Mouse (Mus musculus): ENCODE measurements around the gene Faim. TPM values are rescaled to one million over a fixed set of nuclear protein-coding genes. Genes with fewer than 3 reads are reported as not detected.

Gene Faim
- total RNA-seq (2021) = 10 to 100 TPM; 29.8 to 36.6 TPM
- long read RNA-seq, experiment 1, transcript Faim-202 (6 exons, 803 nt) = major isoform, 24 of 52 reads
- long read RNA-seq, experiment 1, transcript Faim-201 (5 exons, 1,019 nt) = minor isoform, 14 of 52 reads
- long read RNA-seq, experiment 1, partial matches to known transcripts = 12 of 52 reads
- long read RNA-seq, experiment 1, other reads (novel, unspliced or antisense) = 2 of 52 reads
- long read RNA-seq, experiment 2, transcript Faim-202 (6 exons, 803 nt) = major isoform, 23 of 35 reads
- long read RNA-seq, experiment 2, partial matches to known transcripts = 8 of 35 reads
- long read RNA-seq, experiment 2, other reads (novel, unspliced or antisense) = 2 of 35 reads

DNA sequence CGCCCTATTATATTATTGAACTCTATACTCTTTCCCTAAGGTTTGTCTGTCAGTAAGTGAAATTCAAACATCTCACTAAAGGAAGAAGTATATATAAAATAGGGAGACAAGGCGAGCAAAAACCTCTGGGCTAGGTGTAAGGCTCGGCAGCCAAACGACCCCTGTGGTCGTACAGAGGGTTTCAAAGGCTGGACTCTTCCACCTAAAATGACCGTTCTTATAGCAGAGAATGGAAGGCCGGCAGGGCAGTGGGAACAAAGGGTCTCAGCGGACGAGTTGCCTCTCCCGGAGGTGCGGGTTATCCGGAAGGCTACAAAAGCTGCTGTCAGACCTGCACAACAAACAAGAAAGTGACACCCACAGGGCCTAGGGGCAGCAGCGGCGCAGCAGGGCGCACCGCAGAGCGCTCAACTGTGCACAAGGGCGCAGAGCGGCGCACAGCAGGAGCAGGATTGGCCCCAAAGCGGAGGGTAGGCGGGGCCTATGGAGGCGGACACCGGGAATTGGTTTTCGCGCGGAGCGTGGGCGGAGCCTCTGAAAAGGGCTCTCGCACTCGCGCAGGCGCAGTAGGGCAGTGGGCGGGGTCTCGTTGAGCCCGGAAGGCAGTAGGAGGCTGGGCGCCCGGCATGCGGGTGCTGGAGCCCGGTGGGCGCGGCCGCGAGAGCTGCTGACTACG is at the start of gene Faim:
Gene Faim, plus strand, starts transcription at position 574 of the 676 bp plus-strand sequence.
- intact Hi-C loops (cut with DNase I) = loop anchor here (10.0 kb wide), 1 partner anchor 259 kb away; the partner anchor contains the start of gene Cep70
- peak; percentile 100 for DNase-seq (ENCODE audit: low spot score in 2 of 2)

DNA sequence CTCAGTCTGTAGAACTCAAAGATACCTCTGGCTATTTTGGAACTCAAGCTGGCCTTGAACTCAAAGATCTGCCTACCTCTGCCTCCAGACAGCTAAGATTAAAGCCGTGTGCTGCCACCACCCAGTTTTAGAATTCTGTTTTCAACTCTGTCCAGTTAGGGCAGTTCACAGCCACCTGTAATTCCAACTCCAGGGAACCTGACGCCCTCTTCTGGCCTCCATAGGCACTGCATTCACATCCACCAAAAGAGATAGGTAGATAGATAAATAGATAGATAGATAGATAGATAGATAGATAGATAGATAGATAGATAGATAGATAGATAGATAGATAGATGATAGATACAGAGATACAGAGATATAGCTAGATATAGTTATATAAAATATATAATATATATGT is 46.9 kb upstream of the Faim start:
- intact Hi-C loops (cut with DNase I) = loop anchor here (5.0 kb wide), 1 partner anchor 292 kb away; no protein-coding TSS in a partner anchor
- no peak for DNase-seq (ENCODE audit: low spot score in 2 of 2)

DNA sequence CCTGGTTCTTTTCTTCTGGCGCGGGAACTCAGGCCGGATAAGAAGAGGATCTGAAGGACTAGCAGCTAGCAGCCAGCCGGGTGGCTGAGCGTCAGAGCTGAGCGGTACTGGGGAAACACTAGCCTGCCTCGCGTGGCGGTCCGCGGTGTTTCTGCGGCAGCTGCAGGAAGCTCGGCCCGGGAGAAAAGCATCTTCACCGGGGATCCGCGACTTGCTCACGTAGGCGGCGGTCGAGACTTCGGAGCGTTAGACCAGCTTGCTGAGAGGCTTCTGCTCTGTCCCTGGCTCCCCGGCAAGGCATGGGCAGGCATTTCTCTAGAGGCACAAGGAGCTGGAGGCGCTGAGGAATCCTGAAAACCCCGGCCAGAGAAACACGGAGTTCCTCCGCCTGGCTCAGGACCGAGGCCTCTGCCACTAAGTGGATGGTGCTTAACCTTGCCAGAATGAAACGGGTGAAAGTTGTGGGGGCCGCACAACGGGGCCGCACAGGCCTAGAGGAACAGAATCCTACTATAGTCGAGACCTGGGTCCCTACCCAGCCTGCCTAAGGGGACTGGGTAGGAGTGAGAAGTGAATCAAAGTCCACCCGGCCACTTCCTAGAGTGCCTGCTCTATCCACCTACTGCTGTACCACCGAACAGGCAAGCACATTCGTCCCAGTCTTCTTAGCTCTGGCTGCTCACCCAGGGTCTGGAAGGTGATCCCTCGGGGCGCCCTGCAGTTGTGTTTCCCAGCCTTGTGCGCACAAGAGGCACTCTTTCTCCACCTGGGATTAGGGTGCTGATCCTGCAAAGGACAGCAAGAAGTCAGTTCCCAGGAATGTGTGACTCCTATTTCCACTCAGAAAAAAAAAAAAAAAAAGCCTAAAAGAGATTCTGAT is 33.8 kb upstream of the Faim start:
- DNase-seq (ENCODE audit: low spot score in 2 of 2) = peak; percentile 30 to 58
- intact Hi-C loops (cut with DNase I) = loop anchor here (10.0 kb wide), 1 partner anchor 338 kb away; no protein-coding TSS in a partner anchor

DNA sequence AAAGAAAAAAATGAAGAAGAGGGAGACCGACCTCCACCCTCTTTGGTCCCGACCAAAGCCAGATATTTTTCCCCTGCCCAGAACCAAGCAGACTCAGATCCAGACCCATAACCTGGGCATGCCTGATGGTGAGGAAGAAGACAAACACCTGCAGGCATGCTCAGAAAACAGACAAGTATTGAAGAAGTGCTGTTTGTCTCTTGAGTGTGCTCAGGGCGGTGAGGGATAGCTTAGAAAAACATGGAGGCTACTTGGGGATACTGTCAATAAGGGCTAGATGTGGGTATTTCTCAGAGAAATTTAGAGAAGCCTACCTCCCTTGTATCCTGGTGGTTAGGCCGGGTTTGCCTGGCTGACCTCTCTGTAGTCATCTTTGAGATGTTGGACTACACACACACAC is 32.9 kb upstream of the Faim start:
- intact Hi-C loops (cut with DNase I) = loop anchor here (10.0 kb wide), 1 partner anchor 338 kb away; no protein-coding TSS in a partner anchor

DNA sequence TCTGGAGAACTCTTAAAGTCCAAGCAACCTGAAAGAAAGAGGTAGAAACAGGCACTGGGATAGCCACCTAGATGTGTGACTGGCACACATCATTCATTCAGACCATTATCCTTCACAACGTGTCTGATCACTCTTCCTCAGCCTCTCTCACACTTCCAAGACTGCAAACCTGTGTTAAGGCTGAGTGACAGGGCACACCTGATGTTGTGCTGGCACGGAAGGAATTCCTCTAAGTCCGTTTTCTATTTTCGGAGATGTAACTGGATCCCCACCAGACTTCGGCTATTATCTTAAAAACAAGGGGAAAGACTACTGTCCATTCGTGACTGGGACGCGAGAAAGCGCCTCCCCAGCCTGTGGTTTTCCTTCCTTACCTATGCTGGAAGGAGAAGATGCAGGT is 32.3 kb upstream of the Faim start:
- no peak for DNase-seq (ENCODE audit: low spot score in 2 of 2)
- intact Hi-C loops (cut with DNase I) = loop anchor here (10.0 kb wide), 1 partner anchor 339 kb away; no protein-coding TSS in a partner anchor

More for the DNA sequence above, 32.9 kb upstream of the Faim start:
- no peak for DNase-seq (ENCODE audit: low spot score in 2 of 2)

DNA sequence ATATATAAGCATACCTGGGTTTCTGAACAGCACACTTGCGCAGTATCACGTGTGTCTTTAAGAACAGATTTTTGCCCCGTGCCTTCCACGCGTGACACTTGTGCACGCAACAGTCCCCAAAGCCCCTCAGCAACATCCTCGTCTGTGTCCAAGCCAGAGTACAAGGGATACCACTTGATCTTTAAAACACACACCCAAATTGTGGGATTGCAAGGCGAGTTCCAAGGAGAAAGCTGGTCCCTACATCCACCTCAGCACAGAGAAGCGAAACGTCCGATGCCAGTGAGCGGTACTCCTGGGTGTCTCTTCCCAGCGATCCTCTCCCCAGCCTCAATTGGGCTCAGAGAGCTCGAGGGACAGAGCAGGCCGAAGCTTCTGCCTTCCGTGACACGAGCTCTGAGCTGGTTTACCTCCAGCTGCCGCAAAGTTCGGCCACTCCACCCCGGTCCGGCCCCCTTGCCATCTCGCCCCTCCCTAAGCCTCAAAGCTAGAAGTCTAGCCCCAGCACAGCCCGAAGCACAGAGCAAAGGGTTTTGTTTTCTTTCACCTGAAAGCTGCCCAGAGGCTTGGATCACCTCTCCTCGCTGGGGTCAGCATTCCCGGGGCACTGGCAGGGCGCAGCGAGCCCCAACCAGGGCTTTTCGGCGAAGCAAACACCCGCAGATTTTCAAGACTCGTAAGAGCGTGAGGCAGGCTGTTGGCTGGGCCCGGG is 31.6 kb upstream of the Faim start:
- no peak for DNase-seq (ENCODE audit: low spot score in 2 of 2)
- intact Hi-C loops (cut with DNase I) = loop anchor here (5.0 to 10.0 kb wide), 2 partner anchors 340 to 918 kb away; no protein-coding TSS in a partner anchor

DNA sequence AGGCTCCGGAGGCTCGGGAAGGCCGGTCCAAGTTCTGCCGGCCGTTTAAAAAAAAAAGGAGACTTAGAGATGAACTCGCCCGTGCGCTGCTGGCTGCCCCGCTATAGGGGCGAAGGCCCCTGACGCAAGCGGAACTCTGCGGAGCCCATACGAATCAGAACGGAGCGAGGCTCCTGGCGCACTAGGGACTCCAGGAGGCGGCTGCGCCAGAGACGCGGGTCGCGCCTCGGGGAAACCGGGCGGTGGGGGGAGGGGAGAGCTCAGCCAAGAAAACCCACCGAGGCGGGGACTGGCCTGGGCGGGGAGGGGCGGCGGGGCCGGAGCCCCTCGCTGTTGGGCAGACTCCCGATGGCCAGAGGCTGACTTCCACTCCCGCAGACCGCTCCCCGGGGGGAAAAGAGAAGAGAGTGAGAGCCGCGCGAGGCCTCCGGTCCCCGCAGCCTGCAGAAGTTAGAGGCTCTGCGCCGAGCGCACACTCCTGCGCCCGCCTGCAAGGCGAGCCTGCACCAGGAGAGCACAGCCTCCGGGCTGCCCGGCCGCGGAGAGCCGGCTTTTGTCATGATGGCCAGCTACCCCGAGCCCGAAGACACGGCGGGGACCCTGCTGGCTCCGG is 31.0 kb upstream of the Faim start, which contains the start of gene Foxl2:
Gene Foxl2, plus strand, starts transcription at position 186 of the 613 bp plus-strand sequence.
- intact Hi-C loops (cut with DNase I) = loop anchor here (5.0 to 10.0 kb wide), 2 partner anchors 340 to 917 kb away; no protein-coding TSS in a partner anchor
- no peak for DNase-seq (ENCODE audit: low spot score in 2 of 2)

DNA sequence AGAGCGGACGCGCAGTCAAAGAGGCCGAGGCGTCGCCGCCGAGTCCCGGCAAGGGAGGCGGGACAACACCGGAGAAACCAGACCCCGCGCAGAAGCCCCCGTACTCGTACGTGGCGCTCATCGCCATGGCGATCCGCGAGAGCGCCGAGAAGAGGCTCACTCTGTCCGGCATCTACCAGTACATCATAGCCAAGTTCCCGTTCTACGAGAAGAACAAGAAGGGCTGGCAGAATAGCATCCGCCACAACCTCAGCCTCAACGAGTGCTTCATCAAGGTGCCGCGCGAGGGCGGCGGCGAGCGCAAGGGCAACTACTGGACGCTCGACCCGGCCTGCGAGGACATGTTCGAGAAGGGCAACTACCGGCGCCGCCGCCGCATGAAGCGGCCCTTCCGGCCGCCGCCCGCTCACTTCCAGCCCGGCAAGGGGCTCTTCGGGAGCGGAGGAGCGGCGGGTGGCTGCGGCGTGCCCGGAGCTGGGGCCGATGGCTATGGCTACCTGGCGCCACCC is 30.4 kb upstream of the Faim start:
- intact Hi-C loops (cut with DNase I) = loop anchor here (5.0 to 10.0 kb wide), 2 partner anchors 341 to 917 kb away; no protein-coding TSS in a partner anchor
- DNase-seq (ENCODE audit: low spot score in 2 of 2) = no peak

DNA sequence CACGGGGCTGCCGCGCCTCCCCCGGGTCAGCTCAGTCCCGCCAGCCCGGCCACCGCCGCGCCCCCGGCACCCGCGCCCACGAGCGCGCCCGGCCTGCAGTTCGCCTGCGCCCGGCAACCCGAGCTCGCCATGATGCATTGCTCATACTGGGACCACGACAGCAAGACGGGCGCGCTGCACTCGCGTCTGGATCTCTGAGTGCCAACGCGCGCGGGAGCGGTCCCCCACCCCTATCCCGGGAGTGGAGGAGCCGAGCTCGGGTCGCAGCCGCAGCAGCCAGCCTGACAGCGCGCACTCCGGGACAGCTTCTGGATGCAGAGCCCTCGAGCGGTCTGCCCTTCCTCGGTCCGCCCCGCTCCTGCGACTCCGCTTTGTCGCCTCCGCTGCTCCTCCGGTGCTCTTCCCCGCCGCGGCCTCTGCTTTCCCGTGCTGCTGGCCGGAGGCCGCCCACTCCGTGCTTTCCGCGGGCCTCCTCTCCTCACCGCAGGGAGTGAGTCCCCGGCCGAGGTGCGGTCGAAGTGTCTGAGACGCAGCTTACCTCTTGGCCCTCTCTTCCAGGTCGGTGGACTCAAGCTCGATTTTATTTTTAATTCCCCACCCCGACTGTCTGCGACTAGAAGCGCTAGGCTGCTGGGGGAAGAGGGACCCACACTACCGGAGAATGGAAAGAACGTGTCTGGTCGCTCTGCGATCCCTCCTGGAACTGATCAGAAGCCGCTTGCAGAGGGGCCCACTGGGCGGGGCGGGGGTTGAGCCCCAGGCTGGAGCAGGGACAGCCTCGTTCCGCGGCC is 29.4 kb upstream of the Faim start:
- DNase-seq (ENCODE audit: low spot score in 2 of 2) = no peak
- intact Hi-C loops (cut with DNase I) = loop anchor here (5.0 to 10.0 kb wide), 2 partner anchors 342 to 916 kb away; no protein-coding TSS in a partner anchor

DNA sequence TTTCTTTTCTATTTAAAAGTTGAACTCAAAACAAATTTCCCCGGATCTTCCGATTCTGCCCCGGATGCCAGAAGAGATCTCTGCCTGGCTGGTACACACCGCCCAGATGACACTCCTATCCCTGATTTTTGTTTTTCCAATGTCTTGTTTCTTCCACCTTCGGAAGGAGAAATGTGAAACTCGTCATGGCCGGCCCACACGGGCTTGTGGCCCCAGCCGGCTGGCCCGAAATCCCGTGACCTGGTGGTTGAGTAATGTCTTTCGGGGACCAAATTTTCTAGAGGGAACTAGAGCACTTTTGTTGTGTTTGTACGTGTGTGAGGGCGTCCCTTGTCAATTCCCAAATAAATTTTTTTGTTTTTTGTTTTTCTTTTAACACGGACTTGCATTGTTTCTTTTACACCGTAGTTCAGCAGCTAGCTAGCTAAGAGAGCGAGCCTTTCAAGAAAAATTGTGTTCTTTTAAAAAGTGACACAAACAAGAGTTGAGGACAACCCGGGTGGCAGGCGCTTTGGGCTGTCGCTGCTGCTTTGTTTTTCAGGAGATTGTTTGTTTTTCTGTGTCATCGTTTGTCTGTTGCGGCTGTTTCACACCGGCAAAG is 28.3 kb upstream of the Faim start:
- intact Hi-C loops (cut with DNase I) = loop anchor here (5.0 to 10.0 kb wide), 2 partner anchors 343 to 914 kb away; no protein-coding TSS in a partner anchor
- no peak for DNase-seq (ENCODE audit: low spot score in 2 of 2)

DNA sequence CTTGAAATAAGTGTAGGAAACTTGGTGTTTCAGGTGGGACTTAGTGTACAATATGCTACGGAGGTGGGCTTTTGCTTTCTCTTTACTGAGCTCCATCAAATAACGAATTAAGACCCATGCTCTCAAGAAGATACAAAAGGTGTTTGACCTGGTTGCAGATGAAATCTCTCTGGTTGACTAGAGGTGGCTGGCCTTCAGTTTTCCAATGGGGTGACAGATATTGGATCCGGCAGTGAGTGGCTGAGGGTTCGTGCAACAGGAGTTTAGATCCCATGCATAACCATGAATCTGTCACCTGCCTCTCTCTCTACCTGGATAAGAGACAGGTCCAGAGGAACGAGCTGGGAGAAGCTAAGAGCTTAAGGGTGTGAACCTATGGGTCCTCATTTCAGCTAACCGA is 27.5 kb upstream of the Faim start:
- DNase-seq (ENCODE audit: low spot score in 2 of 2) = no peak
- intact Hi-C loops (cut with DNase I) = loop anchor here (5.0 to 10.0 kb wide), 2 partner anchors 344 to 914 kb away; no protein-coding TSS in a partner anchor

DNA sequence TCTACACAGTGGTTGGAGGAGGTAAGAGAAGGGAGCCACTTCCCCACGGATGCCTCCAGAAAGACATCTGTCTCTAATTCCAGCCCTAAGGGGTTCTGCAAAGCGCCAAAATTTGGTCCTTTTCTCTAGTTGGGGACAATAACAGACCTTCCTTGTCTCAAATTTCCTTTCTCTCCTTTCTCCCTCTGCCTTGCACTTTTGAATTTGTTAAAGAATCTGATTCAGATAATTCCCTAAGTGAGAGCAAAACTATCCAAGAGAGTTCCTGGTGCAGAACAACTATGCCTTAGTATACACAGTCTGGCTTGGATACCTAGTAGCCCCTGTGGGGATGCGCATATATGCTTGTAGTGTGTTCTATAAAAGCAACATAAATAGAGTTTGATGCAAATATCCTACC is 26.3 kb upstream of the Faim start:
- intact Hi-C loops (cut with DNase I) = loop anchor here (5.0 to 10.0 kb wide), 3 partner anchors 313 to 912 kb away; no protein-coding TSS in a partner anchor
- DNase-seq (ENCODE audit: low spot score in 2 of 2) = no peak

DNA sequence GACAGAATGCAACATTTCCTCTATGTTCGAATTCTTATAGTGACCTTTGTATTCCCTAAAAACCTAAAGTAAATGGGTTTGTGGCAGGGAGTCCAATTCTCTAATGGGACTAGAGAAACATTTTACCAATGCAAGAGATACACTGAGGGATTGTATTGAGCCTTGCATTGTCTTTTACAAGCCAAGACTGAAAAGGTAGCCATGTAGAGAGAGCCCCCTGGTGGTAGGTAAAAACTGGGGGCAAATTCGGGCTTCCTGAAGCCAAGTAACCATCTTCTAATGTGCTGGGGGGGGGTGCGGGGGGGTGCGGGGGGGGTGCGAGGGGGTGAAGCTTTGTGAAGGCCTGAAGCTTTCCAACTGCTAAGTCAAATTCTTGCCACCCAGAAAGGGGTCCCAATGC is 25.8 kb upstream of the Faim start:
- no peak for DNase-seq (ENCODE audit: low spot score in 2 of 2)
- intact Hi-C loops (cut with DNase I) = loop anchor here (5.0 kb wide), 1 partner anchor 313 kb away; no protein-coding TSS in a partner anchor

DNA sequence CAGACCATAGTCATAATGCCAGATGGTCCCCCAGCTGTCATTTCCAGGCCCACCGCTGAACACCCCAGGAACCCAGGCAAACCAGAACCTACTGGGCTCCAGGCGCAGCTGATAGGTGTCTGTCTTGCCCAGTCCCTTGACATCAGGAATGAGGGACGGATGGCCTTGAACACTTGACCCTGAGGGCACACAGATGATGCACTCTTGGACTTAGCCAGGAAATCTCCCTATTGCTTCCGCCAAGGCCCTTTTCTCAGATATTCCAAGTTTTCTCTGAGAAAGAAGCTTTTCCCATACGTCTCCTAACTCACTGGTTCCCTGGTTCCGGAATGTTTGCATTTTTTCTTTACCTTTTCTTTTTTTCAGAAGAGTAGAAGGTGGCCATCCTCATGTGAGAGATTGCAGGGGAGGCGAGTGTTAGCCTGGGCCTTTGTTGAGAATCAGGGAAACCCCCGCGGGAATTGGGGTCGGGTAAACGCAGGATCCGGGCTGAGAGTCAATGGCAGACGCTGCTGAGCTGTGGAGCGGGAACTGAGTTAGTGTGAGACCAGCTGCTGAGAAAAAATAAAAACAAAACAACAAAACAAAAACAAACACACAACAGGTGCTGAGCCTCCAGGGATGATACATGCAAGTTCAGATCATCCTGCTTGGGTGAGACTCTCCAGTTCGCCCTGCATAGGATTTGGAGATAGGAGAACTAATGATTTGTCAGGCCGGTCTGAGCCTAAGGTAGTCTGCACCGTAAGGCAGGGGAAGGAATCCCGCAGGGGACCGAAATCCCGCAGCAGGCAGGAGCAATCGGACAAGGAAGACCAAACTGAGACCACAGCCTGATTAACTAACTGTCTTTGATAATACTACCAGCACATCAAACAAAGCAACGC is 24.3 kb upstream of the Faim start:
- no peak for DNase-seq (ENCODE audit: low spot score in 2 of 2)
- intact Hi-C loops (cut with DNase I) = loop anchor here (5.0 kb wide), 1 partner anchor 315 kb away; no protein-coding TSS in a partner anchor

DNA sequence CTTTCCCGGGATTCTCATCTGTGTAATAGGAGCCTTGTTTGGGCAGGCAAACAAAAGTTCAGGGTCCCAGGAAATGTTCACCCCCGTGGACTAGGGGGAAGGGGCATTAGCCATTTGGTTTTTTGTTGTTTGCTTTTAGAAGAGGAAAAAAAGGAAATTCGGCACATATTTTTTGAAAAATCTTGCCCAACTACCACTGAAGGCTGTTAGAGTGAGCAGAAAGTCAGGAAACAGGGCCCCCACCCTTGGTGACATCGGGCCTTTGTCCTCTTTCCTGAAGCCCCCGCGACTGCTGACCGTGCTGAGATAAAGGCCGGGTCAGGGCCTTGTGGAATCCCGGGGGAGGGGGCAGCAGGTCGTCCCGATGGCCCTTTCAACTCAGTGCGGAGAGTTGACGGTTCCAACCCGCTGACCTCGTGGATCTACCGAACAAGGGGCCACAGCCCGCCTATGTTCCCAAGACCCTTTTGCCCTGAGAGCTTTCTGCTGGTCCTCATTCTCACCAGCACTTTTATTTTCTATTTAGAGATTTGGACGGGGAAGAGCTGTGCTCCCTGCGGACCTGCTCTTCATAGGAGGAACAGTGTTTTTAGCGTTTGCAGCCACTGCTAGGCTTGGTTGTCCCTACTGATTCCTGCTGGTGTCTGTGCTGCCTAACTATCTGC is 23.6 kb upstream of the Faim start:
- intact Hi-C loops (cut with DNase I) = loop anchor here (5.0 kb wide), 1 partner anchor 315 kb away; no protein-coding TSS in a partner anchor
- DNase-seq (ENCODE audit: low spot score in 2 of 2) = no peak

Measured in left cerebral cortex, postnatal 14 days (tissue).